Mouse (Mus musculus): ENCODE measurements around the gene Olfr479. TPM values are rescaled to one million over a fixed set of nuclear protein-coding genes. Genes with fewer than 3 reads are reported as not detected.

Gene Olfr479
- not detected for polyA plus RNA-seq (2015; fragmentation: Illumina TruSeq; extraction: RNeasy Lipid Tissue Mini Kit (QIAGEN cat#74804); ENCODE audit: low read depth, low replicate concordance)

DNA sequence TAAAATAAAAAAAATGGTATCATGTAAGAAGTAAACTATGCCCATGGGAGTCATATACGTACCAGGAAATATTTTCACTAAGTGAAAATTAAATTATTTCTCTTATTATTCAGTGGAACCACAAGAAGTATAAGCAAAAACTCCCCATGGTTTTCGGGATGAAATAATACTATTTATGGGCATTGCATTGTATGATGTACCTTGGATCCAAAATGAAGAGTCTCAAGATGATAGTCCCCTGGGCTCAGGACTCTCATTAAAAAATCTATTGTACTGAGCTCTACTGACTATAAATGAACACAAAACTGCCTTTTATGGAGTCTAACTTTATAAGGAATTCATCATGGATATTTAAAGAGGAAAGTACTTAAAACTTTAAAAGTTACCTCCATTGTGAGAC, at the start of gene Olfr479:
TSS of gene Olfr479 (plus strand) at position 301 of the 400 bp plus-strand sequence.

DNA sequence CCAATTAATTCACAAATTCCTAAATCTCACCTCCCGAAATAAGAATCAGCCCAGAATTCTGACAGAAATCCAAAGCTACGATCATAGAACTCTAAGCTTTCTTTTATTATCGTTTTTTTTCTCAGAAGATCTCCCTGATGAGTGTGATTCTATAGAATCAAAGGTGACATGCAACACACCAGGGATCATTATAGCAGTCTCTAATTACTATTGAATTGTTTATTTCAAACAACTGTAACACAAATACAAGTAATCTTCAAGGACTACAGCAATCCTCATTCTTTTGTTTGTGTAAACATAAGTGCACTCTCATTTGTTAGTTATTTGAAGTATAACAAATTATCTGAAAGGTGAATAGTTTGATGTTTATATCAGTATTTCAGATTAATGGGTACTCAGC, 16.6 kb upstream of the Olfr479 start, which contains the start of gene Olfr478:
TSS of gene Olfr478 (minus strand) at position 101 of the 400 bp plus-strand sequence.

DNA sequence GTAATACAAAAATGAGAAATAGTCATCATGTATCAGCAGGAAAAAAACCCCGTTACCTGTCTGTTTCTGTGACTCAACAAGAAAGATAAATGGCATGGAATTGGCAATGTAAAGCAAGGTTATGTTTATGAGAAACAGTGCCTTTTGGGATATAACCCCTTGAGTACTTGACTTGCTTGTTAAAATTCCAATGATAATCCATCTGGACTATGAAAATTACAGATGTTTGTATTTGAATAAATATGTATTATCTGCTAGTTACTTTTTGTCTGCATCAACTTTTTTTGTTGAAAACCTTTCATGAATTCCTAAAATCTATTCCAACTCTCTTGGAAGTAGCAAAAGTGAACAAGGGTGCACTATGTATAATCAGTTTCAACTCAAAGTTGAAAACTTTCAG, 16.8 kb downstream of the Olfr479 start, which contains the start of gene Olfr480:
TSS of gene Olfr480 (minus strand) at position 101 of the 400 bp plus-strand sequence.

DNA sequence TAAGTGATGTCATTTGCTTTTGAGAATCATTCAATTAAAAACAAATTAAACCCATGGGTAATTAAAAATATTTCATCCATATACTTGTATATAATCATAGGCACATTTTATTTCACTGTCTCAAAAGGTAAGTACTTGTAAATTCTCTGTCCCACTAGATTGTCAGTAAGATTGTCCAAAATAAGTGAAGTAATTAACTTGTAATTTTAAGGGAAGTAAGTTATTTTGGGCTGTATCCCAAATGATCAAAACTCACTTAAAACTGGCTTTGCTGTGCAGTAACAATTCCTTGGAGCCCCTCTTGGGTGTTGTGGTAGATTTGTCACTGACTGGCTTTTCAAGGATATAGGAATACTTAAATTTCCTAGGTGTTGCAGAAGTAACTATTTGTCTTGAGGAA, 29.1 kb downstream of the Olfr479 start, which contains the start of gene Olfr481:
TSS of gene Olfr481 (plus strand) at position 301 of the 400 bp plus-strand sequence.

DNA sequence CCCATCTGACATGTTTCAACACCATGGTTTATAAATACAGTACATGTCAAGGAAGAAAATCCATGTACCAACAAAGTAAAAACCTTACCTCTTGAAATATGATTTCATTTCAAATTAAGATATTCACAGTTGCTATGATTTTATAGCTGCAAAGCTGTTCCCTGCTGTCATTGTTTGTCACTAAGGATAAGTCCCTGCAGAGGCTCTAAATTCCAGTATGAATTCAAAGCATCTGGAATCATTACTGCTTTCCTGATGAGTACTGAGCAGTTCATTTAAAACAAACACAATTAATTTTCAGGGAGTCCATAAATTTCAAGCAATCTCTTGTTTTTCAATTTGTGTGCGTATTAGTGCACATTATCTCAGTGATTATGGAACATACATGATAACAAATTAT, 47.0 kb downstream of the Olfr479 start, which contains the start of gene Olfr482:
TSS of gene Olfr482 (minus strand) at position 101 of the 400 bp plus-strand sequence.

DNA sequence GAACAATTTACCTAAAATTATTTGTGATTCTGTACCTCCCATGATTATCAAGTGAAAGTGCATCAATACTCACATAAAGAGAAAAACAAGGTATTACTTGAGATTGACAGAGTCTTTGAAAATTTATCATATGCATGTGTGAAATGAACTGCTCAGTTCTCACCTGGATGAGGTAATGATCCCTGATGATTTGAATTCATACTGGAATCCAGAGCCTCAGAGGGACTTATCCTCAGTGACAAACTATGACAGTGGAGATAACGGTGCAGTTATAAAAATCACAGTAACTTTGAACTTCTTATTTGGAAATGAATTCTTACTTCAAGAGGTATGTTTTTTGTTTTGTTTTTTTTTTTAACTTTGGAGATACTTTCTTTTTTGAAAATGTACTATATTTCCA, 50.1 kb downstream of the Olfr479 start, which contains the start of gene Olfr483:
TSS of gene Olfr483 (plus strand) at position 301 of the 400 bp plus-strand sequence.

Other genes with a start within 250 kb of the Olfr479 start
- not detected for gene Ovch2, start 249.5 kb upstream of the Olfr479 start, polyA plus RNA-seq (2015; fragmentation: Illumina TruSeq; extraction: RNeasy Lipid Tissue Mini Kit (QIAGEN cat#74804); ENCODE audit: low read depth, low replicate concordance)
- gene Olfr467, start 238.4 kb upstream of the Olfr479 start, polyA plus RNA-seq (2015; fragmentation: Illumina TruSeq; extraction: RNeasy Lipid Tissue Mini Kit (QIAGEN cat#74804); ENCODE audit: low read depth, low replicate concordance), result not detected
- not detected for gene Olfr469, start 225.2 kb upstream of the Olfr479 start, polyA plus RNA-seq (2015; fragmentation: Illumina TruSeq; extraction: RNeasy Lipid Tissue Mini Kit (QIAGEN cat#74804); ENCODE audit: low read depth, low replicate concordance)
- not detected for gene Olfr470, start 203.2 kb upstream of the Olfr479 start, polyA plus RNA-seq (2015; fragmentation: Illumina TruSeq; extraction: RNeasy Lipid Tissue Mini Kit (QIAGEN cat#74804); ENCODE audit: low read depth, low replicate concordance)
- gene Olfr472, start 152.8 kb upstream of the Olfr479 start, polyA plus RNA-seq (2015; fragmentation: Illumina TruSeq; extraction: RNeasy Lipid Tissue Mini Kit (QIAGEN cat#74804); ENCODE audit: low read depth, low replicate concordance), result not detected
- not detected for gene Olfr473, start 120.2 kb upstream of the Olfr479 start, polyA plus RNA-seq (2015; fragmentation: Illumina TruSeq; extraction: RNeasy Lipid Tissue Mini Kit (QIAGEN cat#74804); ENCODE audit: low read depth, low replicate concordance)
- not detected for gene Olfr474, start 96.0 kb upstream of the Olfr479 start, polyA plus RNA-seq (2015; fragmentation: Illumina TruSeq; extraction: RNeasy Lipid Tissue Mini Kit (QIAGEN cat#74804); ENCODE audit: low read depth, low replicate concordance)
- not detected for gene Olfr476, start 85.9 kb upstream of the Olfr479 start, polyA plus RNA-seq (2015; fragmentation: Illumina TruSeq; extraction: RNeasy Lipid Tissue Mini Kit (QIAGEN cat#74804); ENCODE audit: low read depth, low replicate concordance)
- gene Olfr477, start 64.0 kb upstream of the Olfr479 start, polyA plus RNA-seq (2015; fragmentation: Illumina TruSeq; extraction: RNeasy Lipid Tissue Mini Kit (QIAGEN cat#74804); ENCODE audit: low read depth, low replicate concordance), result not detected
- not detected for gene Olfr478, start 16.7 kb upstream of the Olfr479 start, polyA plus RNA-seq (2015; fragmentation: Illumina TruSeq; extraction: RNeasy Lipid Tissue Mini Kit (QIAGEN cat#74804); ENCODE audit: low read depth, low replicate concordance)
- not detected for gene Olfr480, start 16.7 kb downstream of the Olfr479 start, polyA plus RNA-seq (2015; fragmentation: Illumina TruSeq; extraction: RNeasy Lipid Tissue Mini Kit (QIAGEN cat#74804); ENCODE audit: low read depth, low replicate concordance)
- gene Olfr481, start 29.2 kb downstream of the Olfr479 start, polyA plus RNA-seq (2015; fragmentation: Illumina TruSeq; extraction: RNeasy Lipid Tissue Mini Kit (QIAGEN cat#74804); ENCODE audit: low read depth, low replicate concordance), result not detected
- gene Olfr482, start 46.9 kb downstream of the Olfr479 start, polyA plus RNA-seq (2015; fragmentation: Illumina TruSeq; extraction: RNeasy Lipid Tissue Mini Kit (QIAGEN cat#74804); ENCODE audit: low read depth, low replicate concordance), result not detected
- gene Olfr483, start 50.2 kb downstream of the Olfr479 start, polyA plus RNA-seq (2015; fragmentation: Illumina TruSeq; extraction: RNeasy Lipid Tissue Mini Kit (QIAGEN cat#74804); ENCODE audit: low read depth, low replicate concordance), result not detected
- not detected for gene Olfr484, start 76.8 kb downstream of the Olfr479 start, polyA plus RNA-seq (2015; fragmentation: Illumina TruSeq; extraction: RNeasy Lipid Tissue Mini Kit (QIAGEN cat#74804); ENCODE audit: low read depth, low replicate concordance)
- gene Olfr485, start 109.2 kb downstream of the Olfr479 start, polyA plus RNA-seq (2015; fragmentation: Illumina TruSeq; extraction: RNeasy Lipid Tissue Mini Kit (QIAGEN cat#74804); ENCODE audit: low read depth, low replicate concordance), result not detected
- gene Olfr486, start 122.0 kb downstream of the Olfr479 start, polyA plus RNA-seq (2015; fragmentation: Illumina TruSeq; extraction: RNeasy Lipid Tissue Mini Kit (QIAGEN cat#74804); ENCODE audit: low read depth, low replicate concordance), result not detected
- not detected for gene Olfr487, start 163.9 kb downstream of the Olfr479 start, polyA plus RNA-seq (2015; fragmentation: Illumina TruSeq; extraction: RNeasy Lipid Tissue Mini Kit (QIAGEN cat#74804); ENCODE audit: low read depth, low replicate concordance)
- gene Olfr488, start 207.7 kb downstream of the Olfr479 start, polyA plus RNA-seq (2015; fragmentation: Illumina TruSeq; extraction: RNeasy Lipid Tissue Mini Kit (QIAGEN cat#74804); ENCODE audit: low read depth, low replicate concordance), result not detected
- gene Olfr490, start 238.2 kb downstream of the Olfr479 start, polyA plus RNA-seq (2015; fragmentation: Illumina TruSeq; extraction: RNeasy Lipid Tissue Mini Kit (QIAGEN cat#74804); ENCODE audit: low read depth, low replicate concordance), result not detected